Mouse (Mus musculus): Measurements from ENCODE around the gene Olfr1173. TPM values are rescaled to one million over a fixed set of nuclear protein-coding genes. Genes with fewer than 3 reads are reported as not detected.

Gene Olfr1173
- polyA plus RNA-seq (2015; fragmentation: Nextera tagmentation; extraction: Ambion mirVana), result not detected in 2 replicates

DNA sequence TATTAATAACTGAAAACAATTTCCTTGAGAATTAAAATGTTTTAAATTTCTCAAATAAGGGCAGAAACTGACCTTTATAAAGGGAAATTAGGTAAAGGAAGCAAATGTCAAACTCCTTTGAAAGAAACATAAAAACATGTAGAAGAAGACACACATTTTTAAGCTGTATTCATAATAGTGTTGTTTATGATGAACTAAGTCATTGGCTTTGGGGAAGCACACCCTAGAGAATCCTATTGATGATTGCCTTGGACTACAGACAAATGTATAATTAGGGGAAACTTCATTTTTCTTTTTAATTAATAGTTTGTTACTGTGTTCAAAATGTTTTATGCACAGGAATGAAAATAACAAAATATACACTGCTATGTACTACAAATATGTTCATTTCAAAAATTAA lies at the start of gene Olfr1173:
Olfr1173 (minus strand) TSS at position 101 of the 400 bp plus-strand sequence.
- Histone ChIP-seq H3K4me2 (no peak within 1 kb of the TSS), H3K9me3 (no peaks in the 10 kb centered on the region), H3K27me3 (no peaks in the 10 kb centered on the region), H3K27ac (no peak within 1 kb of the TSS), H3K4me3 (no peak within 1 kb of the TSS), H3K4me1 (replicated peaks) (no peaks in the 10 kb centered on the region), H3K9ac (no peak within 1 kb of the TSS), H3K36me3 (no peaks in the 10 kb centered on the region)
- ATAC-seq (ENCODE audit: low FRiP score), result no peak

DNA sequence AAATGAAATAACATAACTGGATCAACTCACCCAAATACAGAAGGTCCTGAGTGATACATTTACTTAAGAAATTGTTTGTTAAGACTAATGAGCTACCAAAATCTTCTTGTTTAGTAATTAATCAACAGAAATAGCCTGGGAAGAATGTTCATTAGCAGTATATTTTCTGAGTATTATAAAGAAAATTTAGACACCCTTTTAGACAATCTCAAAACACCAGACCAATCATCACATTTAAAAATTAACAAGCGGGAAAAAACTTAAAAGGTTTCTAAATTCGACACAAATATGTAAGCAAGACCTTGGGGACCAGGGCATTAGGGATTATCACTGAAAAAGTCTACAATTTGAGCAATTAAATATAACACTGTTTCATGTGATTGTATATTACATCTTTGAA lies 47.4 kb upstream of the Olfr1173 start, which contains the start of gene Olfr1175-ps:
Olfr1175-ps (minus strand) TSS at position 101 of the 400 bp plus-strand sequence.
- Histone ChIP-seq H3K27ac (no peak within 1 kb of the TSS), H3K36me3 (no peaks in the 10 kb centered on the region), H3K9me3 (no peaks in the 10 kb centered on the region), H3K27me3 (no peaks in the 10 kb centered on the region), H3K4me3 (no peak within 1 kb of the TSS), H3K4me1 (replicated peaks) (no peaks in the 10 kb centered on the region), H3K9ac (no peak within 1 kb of the TSS), H3K4me2 (no peak within 1 kb of the TSS)
- no peak for ATAC-seq (ENCODE audit: low FRiP score)
- WGBS, result 92% methylated on average over 2 of the region's 2 CpGs

DNA sequence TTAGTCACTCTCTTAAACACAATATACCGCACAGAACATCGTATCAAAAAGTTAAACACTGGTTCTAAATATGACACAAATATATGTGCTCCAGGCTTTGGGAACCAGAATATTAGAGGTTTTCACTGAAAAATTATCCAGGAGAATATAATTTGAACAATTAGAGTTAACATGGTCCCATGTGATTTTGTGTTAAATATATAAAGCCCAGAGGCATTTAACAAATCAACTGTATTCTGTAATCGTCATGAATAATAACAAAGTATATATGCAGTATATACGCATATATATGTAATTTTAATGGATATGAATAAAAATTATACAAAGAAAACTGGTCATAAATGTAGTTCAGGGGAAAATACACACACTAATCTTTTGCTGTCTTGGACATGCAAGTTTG lies 35.4 kb upstream of the Olfr1173 start, which contains the start of gene Olfr1174-ps:
Olfr1174-ps (minus strand) TSS at position 101 of the 400 bp plus-strand sequence.
- ATAC-seq (ENCODE audit: low FRiP score), result no peak

DNA sequence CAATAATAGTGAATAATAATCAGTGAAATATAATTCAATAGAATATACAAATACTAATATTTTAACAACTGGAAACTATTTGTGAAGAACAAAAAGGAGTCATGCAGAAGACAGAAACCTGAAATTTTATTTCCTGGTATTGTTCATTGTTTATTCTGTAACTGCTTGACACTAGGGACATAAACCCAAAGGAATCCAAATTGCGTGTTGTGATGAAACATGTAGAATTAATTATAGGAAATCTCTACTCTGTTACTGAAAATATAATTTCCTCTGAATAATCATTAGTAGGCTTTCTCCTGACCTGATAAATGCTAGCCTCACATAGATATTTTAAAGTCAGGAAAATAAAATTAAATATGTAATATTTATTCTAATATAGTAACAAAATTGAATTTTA lies 51.4 kb downstream of the Olfr1173 start, which contains the start of gene Olfr1170:
Olfr1170 (minus strand) TSS at position 101 of the 400 bp plus-strand sequence.
- Histone ChIP-seq H3K9ac (no peak within 1 kb of the TSS), H3K4me3 (no peak within 1 kb of the TSS), H3K27ac (no peak within 1 kb of the TSS), H3K27me3 (no peaks in the 10 kb centered on the region), H3K4me2 (no peak within 1 kb of the TSS), H3K4me1 (replicated peaks) (no peaks in the 10 kb centered on the region), H3K9me3 (no peaks in the 10 kb centered on the region), H3K36me3 (no peaks in the 10 kb centered on the region)
- no peak for ATAC-seq (ENCODE audit: low FRiP score)
- WGBS, result 76% methylated on average over 1 of the region's 1 CpGs

More for the DNA sequence above, 35.4 kb upstream of the Olfr1173 start, which contains the start of gene Olfr1174-ps:
- Histone ChIP-seq H3K9me3 (no peaks in the 10 kb centered on the region), H3K27ac (no peak within 1 kb of the TSS), H3K9ac (no peak within 1 kb of the TSS), H3K4me3 (no peak within 1 kb of the TSS), H3K4me1 (replicated peaks) (no peaks in the 10 kb centered on the region), H3K4me2 (no peak within 1 kb of the TSS), H3K36me3 (no peaks in the 10 kb centered on the region), H3K27me3 (no peaks in the 10 kb centered on the region)
- 92% methylated on average over 4 of the region's 4 CpGs for WGBS

Other genes with a start within 250 kb of the Olfr1173 start
- gene Olfr73, start 242.2 kb downstream of the Olfr1173 start, polyA plus RNA-seq (2015; fragmentation: Nextera tagmentation; extraction: Ambion mirVana), result not detected in 2 replicates
- not detected in 2 replicates for gene Olfr1162, start 228.7 kb downstream of the Olfr1173 start, polyA plus RNA-seq (2015; fragmentation: Nextera tagmentation; extraction: Ambion mirVana)
- not detected in 2 replicates for gene Olfr1163, start 208.0 kb downstream of the Olfr1173 start, polyA plus RNA-seq (2015; fragmentation: Nextera tagmentation; extraction: Ambion mirVana)
- gene Olfr1164, start 185.9 kb downstream of the Olfr1173 start, polyA plus RNA-seq (2015; fragmentation: Nextera tagmentation; extraction: Ambion mirVana), result not detected in 2 replicates
- not detected in 2 replicates for gene Olfr1166, start 151.6 kb downstream of the Olfr1173 start, polyA plus RNA-seq (2015; fragmentation: Nextera tagmentation; extraction: Ambion mirVana)
- not detected in 2 replicates for gene Olfr1167, start 124.7 kb downstream of the Olfr1173 start, polyA plus RNA-seq (2015; fragmentation: Nextera tagmentation; extraction: Ambion mirVana)
- not detected in 2 replicates for gene Olfr1168, start 98.0 kb downstream of the Olfr1173 start, polyA plus RNA-seq (2015; fragmentation: Nextera tagmentation; extraction: Ambion mirVana)
- gene Olfr1170, start 51.5 kb downstream of the Olfr1173 start, polyA plus RNA-seq (2015; fragmentation: Nextera tagmentation; extraction: Ambion mirVana), result not detected in 2 replicates
- not detected in 2 replicates for gene Olfr1174-ps, start 35.3 kb upstream of the Olfr1173 start, polyA plus RNA-seq (2015; fragmentation: Nextera tagmentation; extraction: Ambion mirVana)
- gene Olfr1175-ps, start 47.3 kb upstream of the Olfr1173 start, polyA plus RNA-seq (2015; fragmentation: Nextera tagmentation; extraction: Ambion mirVana), result not detected in 2 replicates
- not detected in 2 replicates for gene Olfr1176, start 56.8 kb upstream of the Olfr1173 start, polyA plus RNA-seq (2015; fragmentation: Nextera tagmentation; extraction: Ambion mirVana)
- not detected in 2 replicates for gene Olfr1177-ps, start 66.6 kb upstream of the Olfr1173 start, polyA plus RNA-seq (2015; fragmentation: Nextera tagmentation; extraction: Ambion mirVana)
- gene Olfr1178, start 107.2 kb upstream of the Olfr1173 start, polyA plus RNA-seq (2015; fragmentation: Nextera tagmentation; extraction: Ambion mirVana), result not detected in 2 replicates
- not detected in 2 replicates for gene Olfr1179, start 126.6 kb upstream of the Olfr1173 start, polyA plus RNA-seq (2015; fragmentation: Nextera tagmentation; extraction: Ambion mirVana)
- gene Olfr1180, start 139.3 kb upstream of the Olfr1173 start, polyA plus RNA-seq (2015; fragmentation: Nextera tagmentation; extraction: Ambion mirVana), result not detected in 2 replicates
- gene Olfr1181, start 146.3 kb upstream of the Olfr1173 start, polyA plus RNA-seq (2015; fragmentation: Nextera tagmentation; extraction: Ambion mirVana), result not detected in 2 replicates
- gene Gm13757, start 169.3 kb upstream of the Olfr1173 start, polyA plus RNA-seq (2015; fragmentation: Nextera tagmentation; extraction: Ambion mirVana), result not detected in 2 replicates
- not detected in 2 replicates for gene Olfr1183, start 175.0 kb upstream of the Olfr1173 start, polyA plus RNA-seq (2015; fragmentation: Nextera tagmentation; extraction: Ambion mirVana)
- gene Olfr1184, start 203.7 kb upstream of the Olfr1173 start, polyA plus RNA-seq (2015; fragmentation: Nextera tagmentation; extraction: Ambion mirVana), result not detected in 2 replicates
- not detected in 2 replicates for gene Olfr1185-ps1, start 213.4 kb upstream of the Olfr1173 start, polyA plus RNA-seq (2015; fragmentation: Nextera tagmentation; extraction: Ambion mirVana)
- gene Olfr1186, start 238.7 kb upstream of the Olfr1173 start, polyA plus RNA-seq (2015; fragmentation: Nextera tagmentation; extraction: Ambion mirVana), result not detected in 2 replicates